Mouse (Mus musculus) c-Kit-negative CD71-positive TER-119-positive erythroid progenitor cells, embryonic 14.5 days (primary cell): ENCODE measurements around the gene Ten1.
A peak's percentile ranks its signal among the peaks of the same experiment; 100 is the strongest.

ENCODE experiments used
- DNase-seq: peaks from one replicate; pipeline ENCODE4 v3.0.0-alpha.2; 2013; ENCODE audit warnings: low read depth, low spot score

Gene Ten1

DNA sequence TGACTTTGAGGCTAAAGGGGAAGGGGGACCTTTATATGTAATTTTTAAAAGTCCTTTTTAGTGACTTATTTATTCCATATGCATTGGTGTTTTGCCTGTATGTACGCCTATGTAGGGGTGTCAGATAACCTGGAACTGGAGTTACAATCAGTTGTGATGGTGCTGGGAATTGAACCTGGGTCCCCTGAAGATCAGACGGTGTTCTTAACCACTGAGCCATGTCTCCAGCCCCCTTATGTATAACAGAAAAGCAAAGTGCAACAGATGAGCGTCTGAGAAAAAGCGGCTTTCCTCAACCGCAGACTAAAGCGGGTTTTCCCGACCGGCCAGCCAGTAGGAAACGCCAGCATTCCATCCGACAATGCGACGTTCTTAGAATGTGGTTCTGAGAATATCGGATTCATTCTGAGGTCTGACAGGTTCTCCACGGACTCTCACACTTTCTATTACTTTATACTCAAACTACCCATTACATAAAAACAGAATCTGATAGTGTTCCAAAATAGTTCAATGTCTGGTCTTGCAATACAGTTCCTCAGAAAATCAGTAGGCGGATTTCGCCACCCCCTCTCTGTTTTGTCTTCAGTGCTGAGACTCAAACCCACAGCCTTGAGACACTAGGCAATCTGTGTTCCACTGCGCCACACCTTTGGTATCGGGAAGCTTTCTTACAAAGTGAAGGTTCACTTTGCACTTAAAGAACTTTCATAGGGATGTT is 1.6 kb upstream of the Ten1 start:
- no peak for DNase-seq

DNA sequence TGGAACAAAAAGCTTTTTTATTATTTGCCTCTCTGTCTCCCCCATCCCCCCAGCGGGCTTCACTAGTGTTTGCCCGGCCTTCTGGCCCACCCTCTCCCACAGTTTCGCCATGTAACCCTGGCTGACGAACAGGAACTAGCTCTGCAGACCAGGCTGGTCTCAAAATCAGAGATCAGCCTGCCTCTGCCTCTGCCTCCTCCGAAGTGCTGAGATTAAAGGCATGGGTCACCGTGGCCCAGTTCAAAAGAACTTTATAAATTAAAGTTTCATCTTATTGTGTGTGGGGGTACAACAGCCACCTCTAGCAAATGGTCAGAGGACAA is 1.1 kb upstream of the Ten1 start:
- no peak for DNase-seq

DNA sequence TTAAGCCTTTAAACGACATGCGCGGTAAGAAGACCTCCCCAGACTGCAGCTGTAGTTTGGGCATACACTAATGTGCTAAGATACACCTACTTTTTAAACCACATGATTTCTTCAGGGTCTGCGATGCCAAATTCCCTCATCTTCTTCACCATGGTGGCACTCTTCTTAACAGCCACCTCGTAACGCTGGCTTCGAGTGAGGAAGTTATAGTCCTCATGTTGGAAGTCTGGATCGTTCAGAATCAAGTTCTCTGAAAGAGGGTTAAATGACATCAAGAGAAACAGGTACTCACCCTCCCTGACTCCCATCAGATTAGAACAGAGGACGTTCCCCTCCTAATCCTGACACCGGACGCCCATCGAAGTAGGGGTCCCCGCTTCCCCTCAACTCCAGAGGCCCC is 523 bp upstream of the Ten1 start:
- DNase-seq, result no peak

DNA sequence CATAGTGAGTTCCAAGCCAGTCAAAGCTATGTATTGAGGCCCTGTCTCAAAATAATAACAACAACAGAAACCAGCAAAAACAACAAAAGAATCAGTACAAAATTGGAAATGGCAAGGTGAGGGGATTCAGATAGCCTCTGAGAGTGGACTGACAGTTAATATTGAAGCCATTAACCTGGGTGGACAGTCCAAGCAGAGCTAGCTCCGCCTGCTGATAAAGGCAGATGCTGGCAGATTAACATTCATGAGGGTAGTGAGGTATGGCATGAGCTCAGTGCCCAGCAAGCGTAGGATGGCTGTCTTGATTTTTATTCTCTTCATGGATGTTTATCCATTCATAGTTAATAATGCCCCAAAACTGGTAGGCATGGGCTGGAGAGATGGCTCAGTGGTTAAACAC is 2.5 kb downstream of the Ten1 start:
- no peak for DNase-seq

DNA sequence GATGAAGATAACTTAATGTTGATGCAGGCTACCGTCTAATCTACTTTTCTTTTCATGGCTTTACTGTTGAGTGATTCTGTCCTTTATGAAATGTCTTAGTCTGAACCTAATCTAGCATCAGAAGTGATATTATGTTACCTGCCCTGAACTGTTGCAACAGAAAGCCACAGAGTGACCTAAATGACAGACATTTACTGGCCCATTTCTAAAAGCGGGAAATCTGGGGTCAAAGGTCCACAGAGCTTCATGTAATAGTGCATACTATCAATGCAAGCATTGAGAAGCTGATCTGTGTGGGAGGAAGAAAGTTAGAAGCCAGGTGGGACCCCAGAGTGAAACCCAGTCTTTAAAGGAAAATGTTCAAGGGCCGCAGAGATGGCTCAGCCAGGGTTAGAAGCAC is 4.5 kb downstream of the Ten1 start:
- no peak for DNase-seq

DNA sequence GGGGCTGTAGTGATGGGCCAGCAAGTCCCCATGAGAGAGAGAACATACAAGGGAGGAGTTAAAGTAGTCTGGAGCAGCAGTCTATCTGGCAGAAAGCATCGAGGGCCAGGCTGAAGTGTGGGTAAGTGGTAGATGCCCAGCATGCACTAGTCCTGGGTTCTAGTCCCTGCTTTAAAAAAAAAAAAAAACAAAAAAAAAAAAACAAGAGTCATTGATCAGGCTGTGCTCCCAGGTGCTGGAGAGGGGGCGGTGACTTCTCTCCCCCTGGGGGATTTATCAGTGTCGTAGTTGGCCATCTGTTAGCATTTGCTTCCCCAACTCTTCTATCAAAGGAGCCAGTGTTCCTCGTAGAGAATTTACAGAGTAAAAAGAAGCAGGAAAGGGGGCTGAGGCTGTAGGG is 8.0 kb downstream of the Ten1 start:
- DNase-seq, result no peak

DNA sequence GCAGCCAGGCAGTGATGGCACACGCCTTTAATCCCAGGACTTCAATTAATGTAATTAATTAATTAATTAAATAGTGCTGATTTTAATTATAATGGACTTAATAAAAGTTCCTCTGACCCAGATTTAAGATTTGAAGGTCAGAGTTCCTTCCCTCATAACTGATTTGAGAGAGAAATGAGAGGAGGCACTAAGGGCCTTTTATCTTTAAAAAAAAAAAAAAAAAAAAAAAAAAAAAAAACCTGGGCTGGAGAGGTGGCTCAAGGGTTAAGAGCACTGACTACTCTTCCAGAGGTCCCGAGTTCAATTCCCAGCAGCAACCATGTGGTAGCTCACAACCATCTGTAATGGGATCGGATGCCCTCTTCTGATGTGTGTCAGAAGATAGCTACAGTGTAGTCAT is 10.0 kb downstream of the Ten1 start:
- DNase-seq, result no peak

DNA sequence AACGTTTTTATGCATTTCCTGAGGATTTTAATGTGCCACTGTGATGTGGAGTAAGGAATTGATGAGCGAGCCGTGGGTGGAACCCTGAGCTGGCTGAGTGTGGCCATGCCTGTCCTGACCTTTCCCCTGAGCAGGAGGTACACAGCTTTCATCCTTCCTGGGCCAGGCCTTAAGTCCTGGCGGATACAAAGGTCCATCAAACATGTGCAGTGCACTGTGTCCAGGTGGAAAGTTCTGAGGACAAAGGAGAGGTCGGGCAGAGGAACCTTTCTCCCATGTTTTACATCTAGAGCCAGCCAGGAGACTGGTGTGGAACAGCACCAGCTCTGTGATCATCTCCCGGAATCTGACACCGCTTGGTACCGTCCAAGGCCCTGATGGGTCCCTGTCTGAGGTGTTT is 10.6 kb downstream of the Ten1 start:
- DNase-seq, result no peak

DNA sequence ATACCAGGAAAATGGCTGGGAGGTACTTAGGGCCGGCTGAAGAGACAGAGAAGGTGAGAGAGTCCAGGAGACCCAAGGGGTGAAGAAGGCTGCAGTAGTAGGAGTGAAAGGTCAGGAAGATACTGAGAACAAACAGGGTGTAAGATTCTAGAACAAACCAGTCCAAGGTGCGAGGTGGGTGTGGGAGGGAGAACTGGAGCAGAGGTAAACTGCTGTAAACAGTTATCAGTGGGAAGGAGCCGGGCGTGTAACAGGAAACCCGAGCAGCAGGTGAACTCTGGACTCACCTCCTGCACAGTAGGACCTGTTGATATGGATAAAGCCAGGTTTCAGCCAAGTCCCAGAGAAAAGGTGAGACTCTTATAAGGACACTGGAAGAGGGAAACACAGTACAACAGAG is 12.0 kb downstream of the Ten1 start:
- no peak for DNase-seq

DNA sequence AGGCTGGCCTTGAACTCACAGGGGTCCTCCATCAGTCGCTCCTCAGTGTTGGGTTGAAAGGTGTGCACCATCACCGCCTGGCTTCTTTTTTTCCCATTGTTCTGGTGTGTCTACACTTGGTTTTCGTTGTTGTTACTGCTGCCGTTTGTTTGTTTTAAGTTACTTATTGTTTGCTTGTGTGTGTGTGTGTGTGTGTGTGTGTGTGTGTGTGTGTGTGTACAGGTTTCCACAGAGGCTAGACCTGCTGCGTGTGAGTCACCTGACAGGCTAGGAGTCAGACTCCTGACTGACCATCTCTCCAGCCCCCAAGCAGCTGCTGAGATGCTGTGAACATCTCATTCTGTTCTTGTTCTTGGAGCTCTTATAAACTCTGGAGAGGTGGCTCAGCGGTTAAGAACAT is 14.2 kb downstream of the Ten1 start:
- no peak for DNase-seq

DNA sequence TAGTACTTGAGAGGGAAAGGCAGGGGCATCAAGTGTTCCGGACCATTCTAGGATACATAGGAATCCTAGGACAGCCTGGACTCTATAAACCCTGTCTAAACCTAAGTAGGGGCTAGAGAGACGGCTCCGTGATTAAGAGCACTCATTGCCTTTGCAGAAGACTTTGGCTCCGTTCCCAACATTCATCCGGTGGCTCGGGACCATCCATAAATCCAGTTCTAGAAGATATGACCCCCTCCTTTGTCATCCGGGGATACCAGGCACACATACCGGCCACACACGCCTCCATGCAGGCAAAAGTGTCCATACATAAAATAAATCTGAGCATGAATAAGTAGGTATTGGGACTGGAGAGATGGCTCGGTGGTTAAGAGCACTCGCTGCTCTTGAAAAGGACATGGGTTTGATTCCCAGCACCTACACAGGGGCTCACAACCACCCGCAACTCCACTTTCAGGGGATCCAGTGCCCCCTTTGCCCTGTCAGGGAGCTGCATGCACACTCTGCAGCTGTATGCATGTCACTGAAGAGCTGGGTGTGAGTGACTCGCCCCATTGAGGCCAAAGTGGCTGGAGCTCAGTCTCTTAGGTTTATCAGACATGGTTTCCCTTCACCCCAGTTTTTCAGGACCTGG is 15.3 kb downstream of the Ten1 start:
- DNase-seq, result no peak

DNA sequence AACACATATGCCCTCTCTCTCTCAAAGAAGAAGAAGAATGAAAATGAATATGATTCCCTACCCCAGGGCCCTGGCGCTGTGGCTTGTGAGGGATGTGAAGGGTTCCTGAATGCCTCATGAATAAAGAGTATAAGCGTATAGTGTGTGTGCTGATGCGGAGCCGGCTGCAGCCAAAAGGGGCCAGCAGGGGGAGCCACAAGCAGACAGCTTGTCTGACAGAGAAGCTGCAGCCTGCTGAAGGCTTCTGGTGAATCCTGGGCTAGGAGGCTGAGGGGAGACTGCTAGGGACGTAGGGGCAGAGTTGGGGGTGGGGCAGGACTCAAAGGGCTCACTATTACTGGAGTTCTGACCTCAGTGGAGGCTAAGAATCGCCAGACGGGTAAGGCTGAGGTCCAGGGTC is 16.5 kb downstream of the Ten1 start:
- DNase-seq, result no peak

DNA sequence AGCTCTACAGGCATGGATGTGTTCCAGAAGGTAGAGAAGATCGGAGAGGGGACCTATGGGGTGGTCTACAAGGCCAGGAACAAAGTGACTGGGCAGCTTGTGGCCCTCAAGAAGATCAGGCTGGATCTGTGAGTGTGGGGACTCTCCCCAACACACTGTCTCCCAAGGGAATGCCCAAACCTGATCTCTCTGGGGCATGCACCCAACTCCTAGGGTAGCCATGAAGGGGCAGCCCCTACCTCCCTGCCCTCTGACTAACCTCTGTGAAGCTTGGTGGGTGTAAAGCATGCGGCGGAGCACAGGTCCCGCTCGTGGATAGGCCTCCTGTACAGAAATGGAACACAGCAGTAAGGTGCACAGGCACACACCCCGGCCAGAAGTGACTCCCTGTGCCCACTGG is 17.3 kb downstream of the Ten1 start:
- no peak for DNase-seq

DNA sequence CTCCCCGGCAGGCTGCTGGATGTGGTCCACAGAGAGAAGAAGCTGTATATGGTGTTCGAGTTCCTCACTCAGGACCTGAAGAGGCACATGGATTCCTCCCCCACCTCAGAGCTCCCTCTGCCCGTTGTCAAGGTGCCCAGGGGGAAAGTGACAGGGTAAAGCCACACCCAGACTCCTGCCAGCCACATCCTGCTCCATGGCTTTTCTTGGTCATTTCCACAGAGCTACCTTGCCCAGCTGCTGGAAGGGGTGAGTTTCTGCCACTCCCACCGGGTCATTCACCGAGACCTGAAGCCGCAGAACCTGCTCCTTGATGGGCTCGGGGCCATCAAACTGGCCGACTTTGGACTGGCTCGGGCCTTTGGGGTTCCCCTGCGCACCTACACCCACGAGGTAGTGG is 17.9 kb downstream of the Ten1 start:
- DNase-seq, result no peak

DNA sequence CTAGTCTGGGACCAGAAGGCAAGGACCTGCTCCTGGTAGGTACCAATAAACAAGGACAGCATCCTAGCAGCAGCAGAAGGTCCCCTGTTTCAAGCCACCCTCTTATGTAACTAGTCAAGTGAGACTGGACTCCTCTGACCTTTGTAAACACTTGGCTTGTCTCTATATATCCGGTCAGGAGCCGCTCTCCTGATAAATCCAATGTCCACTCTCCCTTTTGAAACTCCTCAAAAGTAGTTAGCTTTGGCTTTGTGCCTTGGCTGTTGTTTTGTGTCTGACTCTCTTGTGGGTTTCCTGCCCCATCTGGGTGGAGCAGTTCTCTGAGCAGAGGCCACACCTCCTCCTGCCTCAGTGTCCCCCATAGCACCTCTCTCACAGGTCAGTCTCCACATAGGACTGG is 19.6 kb downstream of the Ten1 start:
- DNase-seq, result no peak

DNA sequence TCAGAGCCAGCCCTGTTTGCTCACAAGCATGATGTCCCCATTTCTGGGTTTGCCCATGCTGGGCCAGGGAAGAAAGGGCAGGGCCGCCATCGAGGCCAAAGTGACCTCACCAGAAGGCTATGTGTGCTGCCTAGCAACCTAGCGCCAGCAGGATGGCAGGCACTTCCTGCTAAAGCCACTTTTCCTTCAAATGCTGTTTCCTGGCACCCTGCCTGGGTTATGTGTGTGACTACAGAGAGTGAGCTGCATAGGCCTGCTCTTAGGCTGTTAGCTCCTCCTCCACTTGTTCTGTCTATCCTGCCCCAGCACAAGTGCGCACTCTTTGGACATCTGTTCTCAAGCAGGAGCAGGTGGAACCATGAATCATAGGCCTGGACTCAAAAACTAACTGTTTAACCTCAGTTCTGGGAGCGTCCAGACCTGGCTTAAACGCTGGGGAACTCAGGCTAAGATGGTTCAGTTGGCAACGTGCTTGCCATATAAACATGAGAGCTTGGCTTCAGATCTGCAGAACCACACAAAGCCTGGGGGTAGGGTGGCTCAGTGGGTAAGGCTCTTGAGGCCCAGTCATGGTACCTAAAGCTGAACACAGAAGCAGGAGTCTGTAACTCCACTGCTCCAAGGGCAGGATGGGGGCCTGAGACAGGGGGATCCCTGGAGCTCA is 20.2 kb downstream of the Ten1 start:
- DNase-seq, result no peak

DNA sequence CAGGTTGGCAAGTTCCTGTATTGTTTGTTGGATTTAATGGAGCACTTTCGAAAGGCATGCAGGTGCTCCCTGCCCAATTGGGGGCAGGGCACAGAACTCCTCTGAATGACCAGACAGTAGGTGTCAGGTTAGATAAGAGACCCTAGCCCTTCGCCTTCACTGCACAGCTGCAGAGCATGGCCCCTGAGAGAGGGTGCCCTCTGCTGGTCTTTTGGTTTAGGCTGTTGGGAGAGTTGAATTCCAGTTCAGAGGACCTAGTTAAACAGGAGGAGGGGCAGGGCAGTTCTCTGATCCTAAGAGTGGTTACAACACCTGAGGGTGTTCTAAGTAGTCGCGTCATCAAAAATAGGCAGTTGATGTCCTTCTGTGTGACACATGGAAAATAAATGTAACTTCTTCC is 21.2 kb downstream of the Ten1 start:
- DNase-seq, result no peak

DNA sequence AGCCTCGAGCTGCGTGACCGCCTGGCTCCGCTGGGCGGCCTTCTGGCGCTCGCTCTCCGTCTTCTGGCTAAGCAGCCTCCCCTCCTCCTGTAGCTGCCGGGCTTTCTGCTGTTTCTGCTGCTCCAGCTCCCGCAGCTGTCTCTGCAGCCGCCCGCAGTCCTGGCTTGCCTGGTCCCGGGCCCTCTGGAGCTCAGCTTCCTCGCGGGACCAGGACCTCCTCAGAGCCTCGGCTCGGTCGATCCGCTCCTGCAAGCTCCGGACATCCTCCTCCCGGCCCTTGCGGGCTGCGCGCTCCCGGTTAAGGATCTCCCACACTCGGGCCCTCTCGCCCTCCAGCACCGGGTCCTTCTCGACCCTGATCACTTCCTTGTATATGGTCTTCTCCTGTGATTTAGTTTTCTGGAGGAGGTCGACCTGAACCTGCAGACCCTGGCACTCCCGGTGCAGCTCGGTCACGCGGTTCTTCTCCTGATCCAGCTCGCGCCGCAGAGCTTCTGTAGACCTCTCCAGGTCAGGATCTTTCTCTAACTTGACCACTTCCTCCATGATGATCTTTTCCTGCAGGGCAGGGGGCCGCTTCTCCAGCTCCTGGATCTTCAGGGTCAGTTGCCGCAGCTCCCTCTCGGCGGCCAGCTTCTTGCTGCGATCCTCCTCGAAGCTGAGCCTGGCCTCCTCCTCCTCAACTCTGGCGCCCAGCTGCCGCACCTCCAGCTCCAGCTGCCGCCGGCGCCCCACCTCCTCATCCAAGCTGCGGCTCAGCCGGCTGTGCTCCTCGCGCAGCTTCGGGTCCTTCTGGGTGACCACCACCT is 23.5 kb downstream of the Ten1 start:
- DNase-seq, result no peak

DNA sequence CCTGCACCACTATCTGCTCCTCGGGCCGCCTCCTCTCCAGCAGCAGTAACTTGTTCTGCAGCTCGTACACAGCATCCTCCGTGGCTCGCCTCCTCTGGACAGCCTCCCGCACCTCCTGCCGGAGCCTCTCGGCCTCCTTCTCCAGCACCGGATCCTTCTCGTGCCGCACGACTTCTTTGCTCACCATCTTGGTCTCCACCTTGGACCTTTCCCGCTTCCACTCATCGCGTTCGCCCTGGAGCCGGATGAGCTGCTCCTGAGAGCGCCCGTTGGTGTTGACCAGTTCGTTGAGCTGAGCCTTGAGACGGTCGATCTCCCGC is 24.0 kb downstream of the Ten1 start:
- DNase-seq, result no peak

DNA sequence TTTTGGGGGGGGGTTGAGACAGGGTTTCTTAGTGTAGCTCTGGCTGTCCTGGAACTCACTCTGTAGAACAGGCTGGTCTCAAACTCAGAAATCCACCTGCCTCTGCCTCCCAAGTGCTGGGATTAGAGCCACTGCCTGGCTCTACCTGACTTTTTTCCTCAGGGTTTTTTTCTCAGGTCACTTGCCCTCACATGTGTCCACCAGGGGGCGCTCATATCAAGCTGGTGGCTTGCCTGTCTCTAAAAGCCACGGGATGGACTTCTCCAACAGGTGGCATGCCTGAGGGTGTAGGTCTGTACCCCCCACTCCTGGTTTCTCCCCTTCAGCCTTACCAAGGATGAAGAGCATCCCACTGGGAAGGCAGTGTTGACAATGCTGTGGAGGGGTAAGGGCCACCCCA is 27.8 kb downstream of the Ten1 start:
- DNase-seq, result peak; percentile 67

DNA sequence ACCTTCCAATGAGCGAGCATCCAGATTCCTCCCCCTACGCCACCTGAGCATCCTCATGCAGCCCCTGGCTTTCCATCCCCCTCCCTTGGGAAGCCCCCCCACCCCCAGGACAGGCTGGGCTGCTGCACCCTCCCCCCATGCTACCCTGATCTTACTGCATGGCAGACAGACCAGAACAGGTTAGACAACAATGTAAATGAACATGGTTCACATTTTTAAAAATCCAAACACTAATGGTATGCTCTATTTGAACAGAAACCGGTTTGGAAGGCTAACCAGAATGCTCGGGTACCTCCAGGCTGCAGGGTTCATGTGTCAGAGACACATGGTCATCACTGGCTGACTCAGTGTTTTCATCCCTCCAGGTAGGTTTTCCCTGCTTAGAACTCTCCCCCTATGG is 30.0 kb downstream of the Ten1 start:
- no peak for DNase-seq

DNA sequence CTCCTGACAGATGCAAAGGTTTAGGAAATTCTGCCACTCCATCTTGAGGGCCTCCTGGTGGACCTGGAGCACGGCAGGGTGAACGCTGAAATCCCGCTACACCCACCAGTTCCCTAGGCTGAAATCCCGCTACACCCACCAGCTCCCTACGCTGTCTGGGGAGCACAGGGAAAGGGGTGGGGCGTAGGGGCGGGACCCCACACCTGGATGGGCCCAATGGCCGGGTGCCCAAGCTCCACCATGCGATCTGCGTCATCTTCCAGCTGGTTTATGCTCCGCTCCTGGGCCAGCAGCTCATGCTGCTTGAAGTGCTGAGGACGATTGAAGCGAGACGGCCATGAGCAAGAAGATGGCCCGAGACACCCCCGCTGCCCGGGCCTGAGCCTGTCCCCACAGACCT is 33.8 kb downstream of the Ten1 start:
- DNase-seq, result no peak

DNA sequence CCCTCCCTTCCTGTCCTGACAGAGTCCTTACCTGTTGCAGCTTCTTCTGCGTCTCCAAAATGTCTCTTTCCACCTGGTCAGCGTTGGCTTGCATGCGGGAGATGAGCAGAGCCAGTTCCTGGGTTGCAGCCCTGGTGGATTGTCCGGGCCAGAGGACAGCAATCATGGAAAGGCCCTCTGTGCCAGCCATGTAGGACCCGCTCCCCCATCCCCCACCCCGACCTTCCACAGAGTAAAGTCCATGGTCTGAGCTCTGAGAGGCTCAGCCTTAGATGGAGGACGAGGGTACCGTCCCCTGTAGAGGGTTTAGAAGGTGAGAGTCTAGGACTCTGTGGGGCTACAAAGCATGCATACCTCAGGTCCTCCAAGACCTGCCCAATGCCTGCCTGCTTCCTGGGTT is 36.2 kb downstream of the Ten1 start:
- no peak for DNase-seq
